Mouse (Mus musculus) heart, embryonic 10.5 days (tissue): ENCODE results near the gene Picalm. TPM values are rescaled to one million over a fixed set of nuclear protein-coding genes. Genes with fewer than 3 reads are reported as not detected.
"Not testable (repeated sequence)": the region's sequence is repeated elsewhere in the genome, so short reads cannot be mapped to it uniquely, and the experiment has no call there.

Source experiments
- DNase-seq: peaks from one replicate; pipeline ENCODE4 v3.0.0-alpha.2; 2017; ENCODE audit warnings: low spot score
- H3K27ac ChIP-seq: fragments of 300-500 bp; sonication (generic); 2 replicates; pipeline ENCODE4 v1.5.1; 2016; ENCODE audit warnings: mild to moderate bottlenecking
- H3K27me3 ChIP-seq: fragments of 300-500 bp; sonication (generic); 2 replicates; pipeline ENCODE4 v1.6.1; 2016; ENCODE audit warnings: mild to moderate bottlenecking; ENCODE audit not compliant: poor library complexity, insufficient read depth, severe bottlenecking
- H3K36me3 ChIP-seq: fragments of 300-500 bp; sonication (generic); 2 replicates; pipeline ENCODE4 v1.6.1; 2016; ENCODE audit warnings: mild to moderate bottlenecking, moderate library complexity
- H3K4me1 ChIP-seq: fragments of 300-500 bp; sonication (generic); 2 replicates; pipeline ENCODE4 v1.6.1; 2016; ENCODE audit warnings: mild to moderate bottlenecking
- H3K4me3 ChIP-seq: fragments of 300-500 bp; sonication (generic); 2 replicates; pipeline ENCODE4 v1.5.1; 2016; ENCODE audit warnings: mild to moderate bottlenecking, moderate library complexity
- H3K9me3 ChIP-seq: fragments of 300-500 bp; sonication (generic); 2 replicates; pipeline ENCODE4 v1.6.1; 2016; ENCODE audit warnings: mild to moderate bottlenecking, moderate library complexity
- WGBS: fragments of 180-500 bp; shearing (Covaris S2); methylation state at CpG from one replicate; pipeline ENCODE4 v1.1.7; 2016; 5-methylcytosine and 5-hydroxymethylcytosine counted together
- polyA plus RNA-seq: library from polyadenylated mRNA; unstranded; fragments of >200 nt; fragmentation: Nextera tagmentation; extraction: Ambion mirVana; gene quantifications from 2 replicates; pipeline ENCODE4 v1.2.1, GENCODE M21; 2016

Picalm gene
- polyA plus RNA-seq, 1 experiment from 2014 or later = 29.5 TPM

DNA sequence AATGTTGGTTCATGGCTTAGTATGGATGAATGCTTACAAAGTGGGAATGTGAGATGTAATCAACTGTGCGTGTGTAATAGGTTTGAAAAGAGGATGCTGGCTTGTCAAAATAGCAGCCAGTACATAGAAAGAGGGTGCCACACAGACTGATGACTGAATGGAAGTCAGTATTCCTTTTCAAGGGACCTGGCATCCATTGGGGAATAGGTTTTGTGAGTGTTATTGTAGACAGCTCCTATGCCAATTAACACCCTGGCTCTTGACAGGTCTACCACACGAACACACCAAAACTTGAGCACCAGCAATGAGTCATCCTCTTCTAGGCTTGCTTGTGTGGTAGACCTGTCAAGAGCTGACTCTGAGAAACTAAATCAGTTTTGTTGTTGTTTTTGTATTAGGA, 45.6 kb downstream of the Picalm start:
- no peak for DNase-seq
- Histone ChIP-seq H3K27ac (no peak overlapping the region), H3K4me1 (no peaks in the 10 kb centered on the region), H3K36me3 (peaks cover 69% of the 10 kb centered on the region), H3K9me3 (no peaks in the 10 kb centered on the region), H3K27me3 (no peaks in the 10 kb centered on the region), H3K4me3 (no peak overlapping the region)
- 84% methylated on average over 2 of the region's 2 CpGs for WGBS

GRCm38 (mm10) chr7:90180635-90181034, 50.6 kb downstream of the Picalm start:
- Histone ChIP-seq H3K4me1 (no peaks in the 10 kb centered on the region), H3K27ac (no peak overlapping the region), H3K9me3 (no peaks in the 10 kb centered on the region), H3K36me3 (peaks cover 58% of the 10 kb centered on the region), H3K27me3 (no peaks in the 10 kb centered on the region), H3K4me3 (no peak overlapping the region)
- 91% methylated on average over 1 of the region's 1 CpGs for WGBS
- no peak for DNase-seq

- peaks cover 51% of the 10 kb centered on the region for H3K36me3 ChIP-seq
- H3K4me1 ChIP-seq = no peaks in the 10 kb centered on the region
- 96% methylated on average over 5 of the region's 5 CpGs for WGBS
- no peaks in the 10 kb centered on the region for H3K27me3 ChIP-seq
- no peaks in the 10 kb centered on the region for H3K9me3 ChIP-seq
- H3K4me3 ChIP-seq = no peak overlapping the region
- no peak for DNase-seq
- no peak overlapping the region for H3K27ac ChIP-seq
Observed at GRCm38 (mm10) chr7:90200251-90200650, 70.2 kb downstream of the Picalm start.

DNA sequence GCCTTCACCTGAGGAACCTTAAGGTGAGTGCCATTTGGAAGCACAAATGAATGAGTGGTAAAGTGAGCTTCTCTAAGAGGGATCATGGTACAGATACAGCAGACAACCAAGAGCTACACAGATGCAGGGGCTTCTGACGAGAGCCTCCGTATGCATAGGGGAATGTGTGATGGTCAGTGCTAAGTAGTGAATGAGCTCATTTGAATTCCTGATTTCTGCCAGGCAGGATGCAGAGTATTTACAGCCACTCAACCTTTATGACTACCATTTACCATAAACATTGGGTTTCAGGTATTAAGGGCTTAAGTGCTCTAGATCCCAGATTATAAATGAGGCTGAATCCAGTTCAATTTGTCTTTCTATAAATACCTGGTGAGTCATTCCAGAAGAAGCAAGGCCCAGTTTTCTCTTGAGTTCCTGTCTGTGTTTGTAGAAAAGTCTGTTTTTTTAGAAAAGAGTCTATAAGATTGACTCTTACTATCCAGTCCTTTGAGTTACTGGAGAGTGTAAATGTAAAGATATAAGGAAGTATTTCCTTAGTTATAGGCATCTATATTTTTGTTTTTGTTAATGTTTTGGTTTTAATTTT, 72.0 kb downstream of the Picalm start:
- Histone ChIP-seq H3K36me3 (peaks cover 48% of the 10 kb centered on the region), H3K4me3 (no peak overlapping the region), H3K27ac (no peak overlapping the region), H3K9me3 (no peaks in the 10 kb centered on the region), H3K4me1 (no peaks in the 10 kb centered on the region), H3K27me3 (no peaks in the 10 kb centered on the region)
- WGBS = 70% methylated on average over 2 of the region's 2 CpGs
- no peak for DNase-seq

- DNase-seq = no peak
- H3K9me3 ChIP-seq = no peaks in the 10 kb centered on the region
- 89% methylated on average over 2 of the region's 2 CpGs for WGBS
- H3K27ac ChIP-seq = no peak overlapping the region
- H3K27me3 ChIP-seq = no peaks in the 10 kb centered on the region
- no peak overlapping the region for H3K4me3 ChIP-seq
- peaks cover 50% of the 10 kb centered on the region for H3K36me3 ChIP-seq
- no peaks in the 10 kb centered on the region for H3K4me1 ChIP-seq
Observed at GRCm38 (mm10) chr7:90203914-90204313, 73.9 kb downstream of the Picalm start.

DNA sequence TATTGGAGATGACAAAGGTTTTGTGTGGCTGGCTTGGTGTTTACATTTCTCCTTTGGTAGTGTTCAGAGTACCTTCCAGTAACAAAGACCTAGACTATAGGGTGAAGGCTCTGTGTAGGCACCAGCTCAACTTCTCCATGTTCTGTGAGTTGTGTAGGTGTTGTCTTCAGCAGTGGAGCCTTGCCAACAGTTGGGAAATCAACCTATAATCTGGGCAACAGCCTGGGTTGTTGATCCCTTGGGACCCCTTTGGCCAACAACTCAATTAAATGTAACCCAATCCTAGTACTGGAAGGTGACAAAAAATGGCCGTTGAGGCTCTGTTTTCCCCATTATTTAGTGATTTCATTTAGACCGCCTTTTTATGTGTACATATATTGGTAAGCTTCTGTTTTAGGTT, 80.1 kb downstream of the Picalm start:
- peaks cover 30% of the 10 kb centered on the region for H3K36me3 ChIP-seq
- H3K27ac ChIP-seq = no peak overlapping the region
- DNase-seq = no peak
- no peaks in the 10 kb centered on the region for H3K9me3 ChIP-seq
- no peaks in the 10 kb centered on the region for H3K4me1 ChIP-seq
- no peak overlapping the region for H3K4me3 ChIP-seq
- 93% methylated on average over 2 of the region's 2 CpGs for WGBS
- H3K27me3 ChIP-seq = no peaks in the 10 kb centered on the region

DNA sequence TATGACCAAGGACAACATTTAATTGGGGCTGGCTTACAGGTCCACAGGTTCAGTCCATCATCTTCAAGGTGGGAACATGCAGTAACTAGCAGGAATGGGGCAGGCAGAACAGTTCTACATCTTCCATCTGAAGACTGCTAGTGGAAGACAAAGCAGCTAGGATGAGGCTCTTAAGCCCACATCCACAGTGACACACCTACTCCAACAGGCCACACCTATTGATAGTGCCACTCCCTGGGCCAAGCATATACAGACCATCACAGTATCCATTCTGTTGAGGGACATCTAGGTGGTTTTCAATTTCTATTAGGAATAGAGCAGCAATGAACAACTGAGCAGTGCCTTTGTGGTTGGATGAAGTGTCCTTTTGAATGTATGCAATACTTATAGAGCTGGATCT, 80.9 kb downstream of the Picalm start:
- Histone ChIP-seq H3K9me3 (no peaks in the 10 kb centered on the region), H3K4me1 (no peaks in the 10 kb centered on the region), H3K27me3 (no peaks in the 10 kb centered on the region), H3K36me3 (peaks cover 29% of the 10 kb centered on the region), H3K27ac (no peak overlapping the region), H3K4me3 (no peak overlapping the region)
- DNase-seq = no peak

DNA sequence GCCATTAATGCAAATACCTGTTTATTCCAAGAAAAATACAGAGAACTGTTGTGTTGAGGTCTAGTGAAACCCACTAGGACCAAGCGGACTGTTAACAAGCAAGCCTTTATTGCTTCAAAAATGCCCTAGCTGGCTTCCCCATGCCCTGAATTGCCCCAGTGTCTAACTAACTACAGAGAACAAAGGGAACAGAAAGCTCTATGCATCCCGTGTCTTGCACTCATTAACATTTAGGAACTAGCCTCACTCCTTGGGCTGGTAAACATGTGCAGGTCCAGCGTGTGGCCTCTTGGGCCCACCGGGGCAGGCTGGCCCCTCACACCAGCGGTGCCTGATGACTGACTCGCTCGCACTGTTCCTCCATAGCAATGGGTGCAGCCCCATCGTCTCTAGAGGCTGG, 86.5 kb downstream of the Picalm start:
- no peak for DNase-seq

DNA sequence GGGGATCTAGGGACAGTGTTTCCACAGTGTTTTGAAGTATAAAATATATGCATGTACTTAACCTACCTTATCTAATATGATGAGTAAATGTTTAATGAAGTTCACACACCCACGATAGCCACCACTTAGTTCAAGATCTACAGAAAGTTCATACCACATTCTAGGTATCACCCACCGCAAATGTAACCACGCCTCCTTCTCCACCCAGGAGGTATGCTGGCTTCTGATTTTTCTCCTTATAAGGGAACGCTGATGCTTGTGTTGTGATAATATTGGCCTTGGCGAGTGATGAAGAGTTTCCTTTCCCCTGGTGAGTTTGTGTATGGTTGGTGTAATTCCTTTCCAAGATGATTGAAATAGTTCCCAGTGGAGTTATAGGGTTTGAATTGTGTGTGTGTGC, 88.1 kb downstream of the Picalm start:
- Histone ChIP-seq H3K27me3 (no peaks in the 10 kb centered on the region), H3K27ac (no peak overlapping the region), H3K4me1 (no peaks in the 10 kb centered on the region), H3K4me3 (no peak overlapping the region), H3K36me3 (no peaks in the 10 kb centered on the region), H3K9me3 (no peaks in the 10 kb centered on the region)
- no peak for DNase-seq
- WGBS = 80% methylated on average over 5 of the region's 5 CpGs

More for the DNA sequence above, 86.5 kb downstream of the Picalm start:
- Histone ChIP-seq H3K36me3 (no peaks in the 10 kb centered on the region), H3K4me3 (no peak overlapping the region), H3K4me1 (no peaks in the 10 kb centered on the region), H3K9me3 (no peaks in the 10 kb centered on the region), H3K27ac (no peak overlapping the region), H3K27me3 (no peaks in the 10 kb centered on the region)
- 72% methylated on average over 8 of the region's 8 CpGs for WGBS

GRCm38 (mm10) chr7:90221487-90221886, 91.5 kb downstream of the Picalm start:
- no peaks in the 10 kb centered on the region for H3K36me3 ChIP-seq
- no peak overlapping the region for H3K4me3 ChIP-seq
- no peak overlapping the region for H3K27ac ChIP-seq
- H3K4me1 ChIP-seq = no peaks in the 10 kb centered on the region
- H3K27me3 ChIP-seq = no peaks in the 10 kb centered on the region
- H3K9me3 ChIP-seq = no peaks in the 10 kb centered on the region
- WGBS = 69% methylated on average over 2 of the region's 2 CpGs
- no peak for DNase-seq

DNA sequence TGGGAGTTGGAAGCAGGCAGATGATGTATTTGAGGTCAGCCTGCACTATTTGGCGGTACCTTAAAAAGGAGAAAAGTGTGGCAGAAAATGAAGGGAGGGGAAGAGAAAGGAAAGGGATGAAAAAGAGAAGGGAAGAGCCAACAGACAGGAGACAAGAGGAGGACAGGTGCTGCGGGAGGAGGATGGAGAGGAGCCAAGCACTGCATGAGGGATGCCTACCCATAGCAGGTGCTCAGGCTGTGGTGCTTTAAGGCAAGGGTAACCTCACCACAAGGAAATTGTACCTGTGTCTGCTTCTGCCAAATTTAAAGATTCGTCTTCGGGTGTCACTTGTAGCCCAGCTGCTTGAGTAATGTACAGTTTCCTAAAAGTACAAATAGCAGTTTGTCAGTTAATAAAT, 98.1 kb downstream of the Picalm start:
- DNase-seq = no peak
- Histone ChIP-seq H3K4me1 (no peaks in the 10 kb centered on the region), H3K36me3 (no peaks in the 10 kb centered on the region), H3K4me3 (no peak overlapping the region), H3K27ac (no peak overlapping the region), H3K27me3 (no peaks in the 10 kb centered on the region), H3K9me3 (no peaks in the 10 kb centered on the region)
- 87% methylated on average over 4 of the region's 4 CpGs for WGBS

DNA sequence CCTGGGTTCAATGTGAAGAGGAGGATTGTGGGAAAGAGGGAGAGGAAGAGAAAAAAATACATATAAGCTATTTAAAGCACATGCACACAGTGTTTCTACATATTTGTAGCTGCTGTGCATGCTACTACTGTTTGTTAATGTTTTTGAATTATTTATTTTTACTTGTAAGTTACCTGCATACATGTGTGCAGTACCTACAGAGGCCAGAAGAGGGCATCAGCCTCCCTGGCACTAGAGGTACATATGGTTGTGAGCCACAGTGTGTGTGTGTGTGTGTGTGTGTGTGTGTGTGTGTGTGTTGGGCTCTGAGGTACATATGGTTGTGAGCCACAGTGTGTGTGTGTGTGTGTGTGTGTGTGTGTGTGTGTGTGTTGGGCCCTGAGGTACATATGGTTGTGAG, 98.9 kb downstream of the Picalm start:
- not testable (repeated sequence) for H3K9me3 ChIP-seq, H3K27ac ChIP-seq, DNase-seq, H3K27me3 ChIP-seq, H3K36me3 ChIP-seq, H3K4me3 ChIP-seq, H3K4me1 ChIP-seq

DNA sequence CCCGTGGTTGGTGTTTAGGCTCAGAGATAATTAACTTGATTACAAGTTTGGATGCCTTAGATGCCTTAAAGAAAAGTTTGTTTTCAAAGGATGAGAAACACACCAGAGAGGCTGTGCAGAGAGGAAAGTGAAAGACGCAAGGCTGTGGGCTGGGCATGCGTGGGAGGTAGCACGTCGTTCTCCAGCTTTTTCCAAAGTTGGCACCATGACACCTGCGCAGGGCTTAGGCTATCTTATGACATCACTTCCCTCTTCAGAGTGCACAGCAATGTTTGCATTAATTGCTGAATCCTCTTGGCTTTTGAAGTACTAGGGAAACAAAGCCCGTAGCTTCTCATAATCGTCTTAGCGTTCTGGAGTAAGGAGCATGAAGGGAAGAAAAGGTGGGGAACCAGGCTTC, 101.4 kb downstream of the Picalm start:
- H3K9me3 ChIP-seq = no peaks in the 10 kb centered on the region
- no peak for DNase-seq
- no peak overlapping the region for H3K4me3 ChIP-seq
- no peak overlapping the region for H3K27ac ChIP-seq
- H3K27me3 ChIP-seq = no peaks in the 10 kb centered on the region
- WGBS = 74% methylated on average over 9 of the region's 9 CpGs
- no peaks in the 10 kb centered on the region for H3K36me3 ChIP-seq
- peaks cover 3% of the 10 kb centered on the region; the same call in 1 of the 2 replicates for H3K4me1 ChIP-seq

- no peaks in the 10 kb centered on the region for H3K27me3 ChIP-seq
- no peak overlapping the region for H3K4me3 ChIP-seq
- no peaks in the 10 kb centered on the region for H3K9me3 ChIP-seq
- 46% methylated on average over 4 of the region's 4 CpGs for WGBS
- H3K27ac ChIP-seq = no peak overlapping the region; the same call in 1 of the 2 replicates
- DNase-seq = no peak
- H3K4me1 ChIP-seq = peaks cover 3% of the 10 kb centered on the region; the same call in 1 of the 2 replicates
- H3K36me3 ChIP-seq = no peaks in the 10 kb centered on the region
Observed at GRCm38 (mm10) chr7:90233921-90234320, 103.9 kb downstream of the Picalm start.
